ENCODE assay signal across 26 mouse cellular contexts in genomic region chr14:11159641-11160040, GRCm38 (mm10). TPM values are rescaled to one million over a fixed set of nuclear protein-coding genes. Genes with fewer than 3 reads are reported as not detected.
A peak's percentile ranks its signal among the peaks of the same experiment; 100 is the strongest.
DNase-seq lines count a peak whose midpoint lies in the region; ATAC-seq and TF ChIP-seq lines count a peak whose summit lies in the region.
"Had no signal": no experiment of that assay in that cellular context is flagged by ENCODE, and none has a peak within 500 bp of the region (broad histone marks: within the 10 kb centered on the region; RNA-seq: fewer than 3 reads in every experiment).

No protein-coding gene starts in this region.

- ATAC-seq in erythroblast, adult 5-6 weeks (replicated peaks; ENCODE audit: low FRiP score, poor library complexity, severe bottlenecking), result no peak
- ATAC-seq: midbrain, embryonic 16.5 days had no signal

- DNase-seq in cerebellum, adult 11-12 months, result peak; percentile 10
- DNase-seq in cerebellum, adult 11 months, result no peak
- DNase-seq in layer of hippocampus, adult 2 months (ENCODE audit: low spot score in 2 of 2), result no peak
- DNase-seq in layer of hippocampus, postnatal 25 days (ENCODE audit: extremely low spot score in 1 of 2, low spot score in 1 of 2), result no peak
- DNase-seq in right cerebral cortex, adult 18-20 months, result peak; percentile 6
- DNase-seq in right cerebral cortex, postnatal 36 days (ENCODE audit: low spot score in 2 of 2), result no peak
- DNase-seq in heart, adult 11 months, result no peak
- DNase-seq: adrenal gland, postnatal 14 days; cerebellum, postnatal 25 days; gastrocnemius, postnatal 25 days; left cerebral cortex, postnatal 4 days; lung, adult 18-20 months; lung, postnatal 10 days; retina, postnatal 1 day; thymus, adult 2 months; thymus, postnatal 4 days had no signal

- H3K4me3 ChIP-seq in layer of hippocampus, adult 2 months, result peak overlapping the region; percentile 6; the same call in 1 of the 2 replicates
- H3K4me3 ChIP-seq: embryonic facial prominence, embryonic 12.5 days; erythroblast, embryonic 14.5 days; forebrain, embryonic 12.5 days; hindbrain, embryonic 13.5 days; limb, embryonic 15.5 days; midbrain, embryonic 10.5 days; myocyte; neural tube, embryonic 13.5 days had no signal

- H3K27ac ChIP-seq in layer of hippocampus, adult 2 months, result no peak overlapping the region
- H3K27ac ChIP-seq: embryonic facial prominence, embryonic 12.5 days; forebrain, embryonic 12.5 days; hindbrain, embryonic 13.5 days; limb, embryonic 15.5 days; midbrain, embryonic 10.5 days; neural tube, embryonic 13.5 days had no signal

- no peak for TF ChIP-seq CTCF in layer of hippocampus, adult 2 months (conservative IDR thresholded peaks at IDR 0.05)

RNA-seq across cellular contexts. Expression of gene Fhit, which starts 2.2 kb away (rescaled TPM):
- total RNA-seq in layer of hippocampus, adult 2 months (2021), result 1 to 10 TPM; 4.8 to 5.8 TPM
- 1 to 10 TPM; 5.0 to 5.7 TPM for total RNA-seq in layer of hippocampus, postnatal 25 days (2021)
- not detected in 2 replicates for total RNA-seq in erythroblast, adult 5-6 weeks (2015; ENCODE audit: low replicate concordance)
- total RNA-seq in erythroblast, adult 5-6 weeks (2017; ENCODE audit: low replicate concordance), result 8.3 TPM in 1 of 2 replicates, not detected in the other

Comparison
In these comparisons a context has a peak if more than half of its experiments do, and no peak if none do; other contexts are left out.
1. DNase-seq: peak in cerebellum, adult 11-12 months (single experiment) and right cerebral cortex, adult 18-20 months (single experiment); none in cerebellum, adult 11 months (single experiment), layer of hippocampus, adult 2 months (0 of 2), layer of hippocampus, postnatal 25 days (0 of 2), right cerebral cortex, postnatal 36 days (0 of 2) and heart, adult 11 months (single experiment).